Mouse (Mus musculus): ENCODE measurements around the gene Lonrf2. TPM values are rescaled to one million over a fixed set of nuclear protein-coding genes. Genes with fewer than 3 reads are reported as not detected.

Lonrf2 gene
- total RNA-seq (2014; rRNA removed) (155 and 183 TPM in 2 replicates), polyA plus RNA-seq (2015; fragmentation: Nextera tagmentation; extraction: Ambion mirVana) (24.2 and 28.8 TPM in 2 replicates)

DNA sequence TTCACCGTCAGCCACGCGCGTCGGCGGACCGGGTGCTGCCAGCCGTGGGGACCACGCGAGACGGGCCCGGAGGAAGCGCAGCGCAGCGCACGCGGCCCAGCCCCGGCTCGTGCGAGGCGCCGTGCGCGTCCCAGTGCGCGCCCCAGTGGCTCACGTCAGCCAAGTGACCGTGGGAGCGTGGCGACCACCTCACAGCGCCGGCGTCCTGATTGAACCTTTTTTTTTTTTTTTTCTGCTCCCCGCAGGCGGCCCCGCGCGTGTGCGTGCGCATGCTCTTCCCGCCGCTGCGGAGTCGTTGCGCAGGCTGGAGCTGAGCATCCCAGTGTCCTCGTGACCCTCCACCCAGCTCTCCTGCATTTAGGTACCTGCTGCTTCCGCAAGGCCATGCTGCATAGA is at the start of gene Lonrf2:
TSS of gene Lonrf2 (minus strand) at position 235 of the 396 bp plus-strand sequence.
- TF ChIP-seq CTCF (IDR thresholded peaks at IDR 0.05) = peak; percentile 15; the same call in 1 of the 2 replicates
- WGBS = 1% methylated on average over 21 of the region's 47 CpGs

GRCm38 (mm10) chr1:38885956-38886355 is 49.4 kb upstream of the Lonrf2 start:
- Histone ChIP-seq H3K27ac (ENCODE audit: low read depth, low read length) (no peak overlapping the region), H3K9me3 (ENCODE audit: low read length) (no peaks in the 10 kb centered on the region), H3K36me3 (ENCODE audit: insufficient read depth, low read length) (peaks cover 30% of the 10 kb centered on the region), H3K27me3 (ENCODE audit: insufficient read depth, low read length) (no peaks in the 10 kb centered on the region), H3K9ac (replicated peaks; ENCODE audit: low read length, poor library complexity, severe bottlenecking) (no peak overlapping the region), H3K4me3 (ENCODE audit: low read depth, low read length) (no peak overlapping the region), H3K4me2 (ENCODE audit: low read depth, low read length, poor library complexity, severe bottlenecking) (no peak overlapping the region), H3K4me1 (ENCODE audit: insufficient read depth, low read length) (no peaks in the 10 kb centered on the region)
- no peak for TF ChIP-seq CTCF (IDR thresholded peaks at IDR 0.05)
- DNase-seq (ENCODE audit: low spot score) (no peak), ATAC-seq (ENCODE audit: low FRiP score) (no peak)
- WGBS = 80% methylated on average over 2 of the region's 2 CpGs

More for the DNA sequence above, at the start of gene Lonrf2:
- peak within 1 kb of the TSS; percentile 74 for H3K4me3 ChIP-seq (ENCODE audit: low read depth, low read length)
- H3K27ac ChIP-seq (ENCODE audit: low read depth, low read length) = peak within 1 kb of the TSS; percentile 98
- peak within 1 kb of the TSS; percentile 93 for H3K4me2 ChIP-seq (ENCODE audit: low read depth, low read length, poor library complexity, severe bottlenecking)
- H3K4me1 ChIP-seq (ENCODE audit: insufficient read depth, low read length) = peaks cover 3% of the 10 kb centered on the region; the same call in 1 of the 2 replicates
- H3K36me3 ChIP-seq (ENCODE audit: insufficient read depth, low read length) = no peaks in the 10 kb centered on the region
- H3K9me3 ChIP-seq (ENCODE audit: low read length) = no peaks in the 10 kb centered on the region
- no peaks in the 10 kb centered on the region for H3K27me3 ChIP-seq (ENCODE audit: insufficient read depth, low read length)
- DNase-seq (ENCODE audit: low spot score) = peak; percentile 88
- peak; percentile 95 for ATAC-seq (ENCODE audit: low FRiP score)
- peak within 1 kb of the TSS; percentile 97 for H3K9ac ChIP-seq (replicated peaks; ENCODE audit: low read length, poor library complexity, severe bottlenecking)

GRCm38 (mm10) chr1:38883766-38884165 is 47.3 kb upstream of the Lonrf2 start:
- WGBS = 89% methylated on average over 9 of the region's 9 CpGs
- no peak overlapping the region for H3K4me3 ChIP-seq (ENCODE audit: low read depth, low read length)
- H3K27ac ChIP-seq (ENCODE audit: low read depth, low read length) = no peak overlapping the region
- no peak overlapping the region for H3K4me2 ChIP-seq (ENCODE audit: low read depth, low read length, poor library complexity, severe bottlenecking)
- no peak overlapping the region for H3K9ac ChIP-seq (replicated peaks; ENCODE audit: low read length, poor library complexity, severe bottlenecking)
- no peaks in the 10 kb centered on the region for H3K4me1 ChIP-seq (ENCODE audit: insufficient read depth, low read length)
- TF ChIP-seq CTCF (IDR thresholded peaks at IDR 0.05) = no peak
- ATAC-seq (ENCODE audit: low FRiP score) (no peak), DNase-seq (ENCODE audit: low spot score) (peak; percentile 4)
- peaks cover 26% of the 10 kb centered on the region for H3K36me3 ChIP-seq (ENCODE audit: insufficient read depth, low read length)
- no peaks in the 10 kb centered on the region for H3K9me3 ChIP-seq (ENCODE audit: low read length)
- H3K27me3 ChIP-seq (ENCODE audit: insufficient read depth, low read length) = no peaks in the 10 kb centered on the region

DNA sequence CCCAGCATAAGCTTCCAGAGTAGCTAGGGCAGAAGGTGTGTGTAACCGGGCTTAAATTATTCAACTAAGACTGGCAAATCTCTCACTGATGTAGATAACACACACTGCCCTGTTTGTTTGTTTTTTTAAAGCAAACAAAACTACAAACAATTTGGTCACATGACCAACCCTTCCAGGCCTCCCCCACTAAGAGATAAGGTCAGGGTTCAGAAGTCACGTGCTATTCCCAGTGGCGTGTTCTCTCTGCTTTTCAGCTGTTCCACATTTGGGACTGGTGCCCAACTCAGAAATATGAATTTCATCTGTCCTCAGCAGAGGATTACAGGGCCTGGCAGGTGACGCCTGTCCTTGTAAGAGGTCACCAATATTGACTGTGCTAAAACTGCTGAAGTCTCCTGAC is 46.2 kb upstream of the Lonrf2 start:
- H3K27me3 ChIP-seq (ENCODE audit: insufficient read depth, low read length) = no peaks in the 10 kb centered on the region
- H3K9me3 ChIP-seq (ENCODE audit: low read length) = no peaks in the 10 kb centered on the region
- peaks cover 23% of the 10 kb centered on the region for H3K36me3 ChIP-seq (ENCODE audit: insufficient read depth, low read length)
- WGBS = 90% methylated on average over 4 of the region's 4 CpGs
- no peak for TF ChIP-seq CTCF (IDR thresholded peaks at IDR 0.05)
- no peaks in the 10 kb centered on the region for H3K4me1 ChIP-seq (ENCODE audit: insufficient read depth, low read length)
- no peak for DNase-seq (ENCODE audit: low spot score)
- H3K4me3 ChIP-seq (ENCODE audit: low read depth, low read length) = no peak overlapping the region
- ATAC-seq (ENCODE audit: low FRiP score) = no peak
- H3K4me2 ChIP-seq (ENCODE audit: low read depth, low read length, poor library complexity, severe bottlenecking) = no peak overlapping the region
- H3K27ac ChIP-seq (ENCODE audit: low read depth, low read length) = no peak overlapping the region
- H3K9ac ChIP-seq (replicated peaks; ENCODE audit: low read length, poor library complexity, severe bottlenecking) = no peak overlapping the region

- Histone ChIP-seq H3K9ac (replicated peaks; ENCODE audit: low read length, poor library complexity, severe bottlenecking) (no peak overlapping the region), H3K36me3 (ENCODE audit: insufficient read depth, low read length) (peaks cover 23% of the 10 kb centered on the region), H3K27ac (ENCODE audit: low read depth, low read length) (no peak overlapping the region), H3K4me2 (ENCODE audit: low read depth, low read length, poor library complexity, severe bottlenecking) (no peak overlapping the region), H3K4me1 (ENCODE audit: insufficient read depth, low read length) (no peaks in the 10 kb centered on the region), H3K9me3 (ENCODE audit: low read length) (no peaks in the 10 kb centered on the region), H3K4me3 (ENCODE audit: low read depth, low read length) (no peak overlapping the region), H3K27me3 (ENCODE audit: insufficient read depth, low read length) (no peaks in the 10 kb centered on the region)
- ATAC-seq (ENCODE audit: low FRiP score) (no peak), DNase-seq (ENCODE audit: low spot score) (no peak)
- no peak for TF ChIP-seq CTCF (IDR thresholded peaks at IDR 0.05)
- 83% methylated on average over 4 of the region's 4 CpGs for WGBS
Measured at GRCm38 (mm10) chr1:38881366-38881765, 44.9 kb upstream of the Lonrf2 start.

DNA sequence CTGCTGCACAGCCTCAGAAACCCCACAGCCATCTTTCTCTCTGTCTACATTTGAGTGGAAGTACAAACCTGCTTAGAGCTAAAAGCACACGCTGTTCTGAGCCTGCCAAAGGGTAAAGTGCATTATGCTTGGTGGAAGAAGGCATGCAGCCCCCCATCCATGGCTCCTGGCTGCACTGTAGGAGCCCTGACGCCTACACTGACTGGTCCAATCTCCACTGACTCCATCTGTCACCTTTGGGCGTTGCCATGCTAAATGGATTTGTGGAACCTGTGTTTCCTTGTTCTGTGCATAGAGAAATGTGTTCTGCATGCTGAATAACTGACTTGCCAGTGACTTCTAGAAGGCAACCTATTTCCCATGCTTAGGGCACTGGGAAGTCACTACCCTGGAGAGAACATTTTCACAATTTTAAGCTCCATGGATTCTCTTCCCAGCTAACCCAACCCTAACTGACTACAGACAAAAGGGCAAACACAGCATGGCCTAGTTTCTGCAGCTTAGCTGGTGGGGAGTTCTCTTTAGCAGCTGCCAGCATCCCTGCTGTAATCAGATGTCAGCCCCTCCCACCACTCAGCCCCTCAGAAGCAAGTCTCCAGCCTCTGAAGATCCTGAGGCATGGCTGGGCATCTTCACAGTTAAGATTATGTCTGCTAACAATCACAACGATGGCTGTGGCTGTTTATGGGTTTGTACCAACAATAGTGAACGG is 40.3 kb upstream of the Lonrf2 start:
- no peaks in the 10 kb centered on the region for H3K4me1 ChIP-seq (ENCODE audit: insufficient read depth, low read length)
- no peak for TF ChIP-seq CTCF (IDR thresholded peaks at IDR 0.05)
- no peaks in the 10 kb centered on the region for H3K9me3 ChIP-seq (ENCODE audit: low read length)
- peak; percentile 67 for DNase-seq (ENCODE audit: low spot score)
- ATAC-seq (ENCODE audit: low FRiP score) = 0 out of 2 replicates have a peak, but pooled peaks have one; percentile 54
- H3K27me3 ChIP-seq (ENCODE audit: insufficient read depth, low read length) = no peaks in the 10 kb centered on the region
- H3K27ac ChIP-seq (ENCODE audit: low read depth, low read length) = peak overlapping the region; percentile 39
- peaks cover 18% of the 10 kb centered on the region for H3K36me3 ChIP-seq (ENCODE audit: insufficient read depth, low read length)
- no peak overlapping the region for H3K9ac ChIP-seq (replicated peaks; ENCODE audit: low read length, poor library complexity, severe bottlenecking)
- no peak overlapping the region for H3K4me3 ChIP-seq (ENCODE audit: low read depth, low read length)
- H3K4me2 ChIP-seq (ENCODE audit: low read depth, low read length, poor library complexity, severe bottlenecking) = no peak overlapping the region
- 24% methylated on average over 5 of the region's 5 CpGs for WGBS
